Mouse (Mus musculus): ENCODE measurements around the gene Tspan4.

Tspan4 gene

GRCm38 (mm10) chr7:141476981-141477370 lies 1.9 kb downstream of the Tspan4 start:
- no peak for DNase-seq (ENCODE audit: low spot score in 2 of 2)

GRCm38 (mm10) chr7:141477578-141478269 lies 2.7 kb downstream of the Tspan4 start:
- no peak for DNase-seq (ENCODE audit: low spot score in 2 of 2)

- no peak for DNase-seq (ENCODE audit: low spot score in 2 of 2)
Measured at GRCm38 (mm10) chr7:141478270-141478748, 3.3 kb downstream of the Tspan4 start.

GRCm38 (mm10) chr7:141480842-141481497 lies 5.9 kb downstream of the Tspan4 start:
- DNase-seq (ENCODE audit: low spot score in 2 of 2), result peak in 1 of 2 experiments; percentile 53

- no peak for DNase-seq (ENCODE audit: low spot score in 2 of 2)
Measured at GRCm38 (mm10) chr7:141481498-141482401, 6.7 kb downstream of the Tspan4 start.

- DNase-seq (ENCODE audit: low spot score in 2 of 2), result no peak
Measured at GRCm38 (mm10) chr7:141482531-141483024, 7.5 kb downstream of the Tspan4 start.

- DNase-seq (ENCODE audit: low spot score in 2 of 2), result no peak
Measured at GRCm38 (mm10) chr7:141483114-141483653, 8.1 kb downstream of the Tspan4 start.

- no peak for DNase-seq (ENCODE audit: low spot score in 2 of 2)
Measured at GRCm38 (mm10) chr7:141484186-141485120, 9.4 kb downstream of the Tspan4 start.

GRCm38 (mm10) chr7:141485186-141485585 lies 10.1 kb downstream of the Tspan4 start:
- DNase-seq (ENCODE audit: low spot score in 2 of 2), result no peak

GRCm38 (mm10) chr7:141485606-141486005 lies 10.6 kb downstream of the Tspan4 start:
- no peak for DNase-seq (ENCODE audit: low spot score in 2 of 2)

GRCm38 (mm10) chr7:141486239-141486638 lies 11.2 kb downstream of the Tspan4 start:
- DNase-seq (ENCODE audit: low spot score in 2 of 2), result no peak

- no peak for DNase-seq (ENCODE audit: low spot score in 2 of 2)
Measured at GRCm38 (mm10) chr7:141487141-141487540, 12.1 kb downstream of the Tspan4 start.

GRCm38 (mm10) chr7:141491151-141491550 lies 16.1 kb downstream of the Tspan4 start:
- no peak for DNase-seq (ENCODE audit: low spot score in 2 of 2)

- no peak for DNase-seq (ENCODE audit: low spot score in 2 of 2)
Measured at GRCm38 (mm10) chr7:141492738-141493137, 17.7 kb downstream of the Tspan4 start.

- no peak for DNase-seq (ENCODE audit: low spot score in 2 of 2)
Measured at GRCm38 (mm10) chr7:141493729-141494128, 18.7 kb downstream of the Tspan4 start.

GRCm38 (mm10) chr7:141495379-141495778 lies 20.3 kb downstream of the Tspan4 start:
- DNase-seq (ENCODE audit: low spot score in 2 of 2), result no peak

- no peak for DNase-seq (ENCODE audit: low spot score in 2 of 2)
Measured at GRCm38 (mm10) chr7:141495940-141496339, 20.9 kb downstream of the Tspan4 start.

- no peak for DNase-seq (ENCODE audit: low spot score in 2 of 2)
Measured at GRCm38 (mm10) chr7:141497600-141497999, 22.6 kb downstream of the Tspan4 start.

GRCm38 (mm10) chr7:141501820-141502555 lies 26.9 kb downstream of the Tspan4 start:
- no peak for DNase-seq (ENCODE audit: low spot score in 2 of 2)

- no peak for DNase-seq (ENCODE audit: low spot score in 2 of 2)
Measured at GRCm38 (mm10) chr7:141502556-141502905, 27.5 kb downstream of the Tspan4 start.
